Mouse (Mus musculus) hindbrain, embryonic 11.5 days (tissue): ENCODE data around the gene Pptc7. TPM values are rescaled to one million over a fixed set of nuclear protein-coding genes. Genes with fewer than 3 reads are reported as not detected.
A peak's percentile ranks its signal among the peaks of the same experiment; 100 is the strongest.

Experiments used
- ATAC-seq: fragments of 200-750 bp; cut with Nextera tagmentation; 2 replicates; pipeline ENCODE4 v1.8.0; 2017; ENCODE audit warnings: mild to moderate bottlenecking, moderate TSS enrichment, moderate library complexity; ENCODE audit not compliant: low FRiP score
- DNase-seq: peaks from one replicate; pipeline ENCODE4 v3.0.0-alpha.2; 2015; ENCODE audit warnings: low spot score
- H3K27ac ChIP-seq: fragments of 300-500 bp; sonication (generic); 2 replicates; pipeline ENCODE4 v1.5.1; 2014; ENCODE audit warnings: mild to moderate bottlenecking, low read depth, low read length
- H3K27me3 ChIP-seq: fragments of 300-500 bp; sonication (generic); 2 replicates; pipeline ENCODE4 v1.6.1; 2014; ENCODE audit warnings: mild to moderate bottlenecking, low read length, moderate library complexity, mixed read lengths; ENCODE audit not compliant: control insufficient read depth, insufficient read depth
- H3K36me3 ChIP-seq: fragments of 300-500 bp; sonication (generic); 2 replicates; pipeline ENCODE4 v1.6.1; 2014; ENCODE audit warnings: mild to moderate bottlenecking, low read length, moderate library complexity, mixed read lengths; ENCODE audit not compliant: control insufficient read depth, insufficient read depth
- H3K4me1 ChIP-seq: fragments of 300-500 bp; sonication (generic); replicated peaks from 2 replicates; pipeline ENCODE4 v1.6.1; 2014; ENCODE audit warnings: low read length, mixed read lengths; ENCODE audit not compliant: control insufficient read depth, insufficient read depth
- H3K4me2 ChIP-seq: fragments of 300-500 bp; sonication (generic); replicated peaks from 2 replicates; pipeline ENCODE4 v1.6.1; 2014; ENCODE audit warnings: mild to moderate bottlenecking, low read depth, low read length
- H3K4me3 ChIP-seq: fragments of 300-500 bp; sonication (generic); 2 replicates; pipeline ENCODE4 v1.5.1; 2014; ENCODE audit warnings: low read depth, low read length
- H3K9ac ChIP-seq: fragments of 300-500 bp; sonication (generic); 2 replicates; pipeline ENCODE4 v1.6.1; 2014; ENCODE audit warnings: low read depth, low read length
- H3K9me3 ChIP-seq: fragments of 300-500 bp; sonication (generic); 2 replicates; pipeline ENCODE4 v1.6.1; 2016; ENCODE audit warnings: low read length; ENCODE audit not compliant: control insufficient read depth
- WGBS: fragments of 180-500 bp; shearing (Covaris S2); extraction: QIAGEN DNeasy Blood & Tissue Kit; methylation state at CpG from one replicate; pipeline ENCODE4 v1.1.7; 2014; 5-methylcytosine and 5-hydroxymethylcytosine counted together
- polyA plus RNA-seq: library from polyadenylated mRNA; unstranded; fragments of >200 nt; fragmentation: Nextera tagmentation; extraction: Ambion mirVana; gene quantifications from 2 replicates; pipeline ENCODE4 v1.2.1, GENCODE M21; 2014

Pptc7 gene
- polyA plus RNA-seq, 1 experiment from 2014 or later: 8.4 TPM

DNA sequence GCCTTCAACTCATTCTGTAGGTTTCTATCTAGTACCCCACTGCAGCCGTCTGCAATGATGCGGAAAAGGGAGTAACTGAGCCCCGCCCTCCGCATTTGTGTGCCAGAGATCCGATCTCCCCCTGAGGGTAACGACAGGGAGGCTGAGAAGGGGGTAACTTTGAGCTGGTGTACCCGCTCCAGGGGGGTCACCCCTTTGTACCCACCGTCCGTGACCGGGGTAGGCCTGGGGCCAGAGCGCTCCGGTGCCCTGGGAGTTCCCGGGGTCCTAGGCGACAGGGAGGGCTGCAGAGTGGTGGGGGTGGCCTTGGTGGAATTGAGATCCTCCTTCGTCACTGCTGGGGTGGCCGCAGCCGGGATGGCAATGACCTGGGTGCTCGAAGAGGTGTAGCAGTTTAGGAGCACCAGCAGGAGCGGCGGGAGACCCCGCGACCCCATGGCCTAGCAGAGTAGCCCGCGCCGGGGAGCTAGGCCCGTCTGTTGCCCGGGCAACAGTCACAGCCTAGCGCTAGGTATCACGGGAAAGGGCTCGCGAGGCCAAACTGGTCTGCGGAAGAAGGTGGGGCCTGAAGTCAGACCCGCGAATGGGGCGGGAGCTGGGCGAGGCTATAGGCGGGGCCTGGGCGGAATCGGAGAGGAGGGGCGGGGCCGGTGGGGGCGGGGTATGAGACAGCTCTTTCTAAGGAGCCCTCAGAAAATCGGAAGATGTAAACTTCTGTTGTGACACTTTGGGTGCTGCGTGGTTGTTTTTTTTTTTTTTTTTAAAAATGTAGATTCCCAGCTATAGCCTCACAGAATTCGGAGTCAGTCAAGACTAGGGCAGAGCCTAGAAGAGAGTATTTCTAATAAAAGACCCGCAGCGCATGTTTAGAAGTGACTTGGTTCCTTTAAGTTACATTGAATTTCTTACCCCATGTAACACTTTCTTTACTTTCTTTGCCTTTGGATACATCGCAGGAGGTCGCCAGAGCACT, 19.9 kb upstream of the Pptc7 start, which contains the start of gene Tctn1:
Gene Tctn1, minus strand, starts transcription at position 528 of the 973 bp plus-strand sequence.
- H3K4me2 ChIP-seq: peak within 1 kb of the TSS; percentile 43
- ATAC-seq (peak; percentile 97), DNase-seq (peak; percentile 94)
- H3K9ac ChIP-seq: peak within 1 kb of the TSS; percentile 73
- no peaks in the 10 kb centered on the region for H3K27me3 ChIP-seq
- H3K4me1 ChIP-seq: no peaks in the 10 kb centered on the region; the same call in 1 of the 2 replicates
- H3K4me3 ChIP-seq: peak within 1 kb of the TSS; percentile 66
- H3K27ac ChIP-seq: no peak within 1 kb of the TSS
- H3K9me3 ChIP-seq: no peaks in the 10 kb centered on the region
- H3K36me3 ChIP-seq: no peaks in the 10 kb centered on the region
- WGBS: 2% methylated on average over 48 of the region's 49 CpGs

DNA sequence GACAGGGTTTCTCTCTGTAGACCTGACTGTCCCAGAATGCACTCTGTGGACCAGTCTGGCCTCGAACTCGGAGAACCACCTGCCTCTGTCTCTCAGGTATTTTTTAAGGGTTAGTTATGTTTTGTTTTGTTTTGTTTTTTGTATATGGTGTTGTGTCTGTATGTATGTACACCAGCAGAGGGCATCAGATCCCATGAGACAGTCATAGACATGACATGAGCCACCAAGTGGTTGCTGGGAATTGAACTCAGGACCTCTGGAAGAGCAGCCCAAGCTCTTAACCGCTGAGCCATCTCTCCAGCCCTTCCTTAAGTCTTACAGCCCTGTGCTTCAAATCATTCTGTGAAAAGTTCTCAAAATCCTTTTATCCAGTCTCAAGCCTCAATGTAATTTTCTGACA, 19.0 kb upstream of the Pptc7 start:
- Histone ChIP-seq H3K4me2 (no peak overlapping the region), H3K36me3 (no peaks in the 10 kb centered on the region), H3K27ac (no peak overlapping the region), H3K4me3 (no peak overlapping the region), H3K4me1 (no peaks in the 10 kb centered on the region; the same call in 1 of the 2 replicates), H3K27me3 (no peaks in the 10 kb centered on the region), H3K9ac (no peak overlapping the region), H3K9me3 (no peaks in the 10 kb centered on the region)
- DNase-seq (no peak), ATAC-seq (no peak)
- 60% methylated on average over 3 of the region's 3 CpGs for WGBS

DNA sequence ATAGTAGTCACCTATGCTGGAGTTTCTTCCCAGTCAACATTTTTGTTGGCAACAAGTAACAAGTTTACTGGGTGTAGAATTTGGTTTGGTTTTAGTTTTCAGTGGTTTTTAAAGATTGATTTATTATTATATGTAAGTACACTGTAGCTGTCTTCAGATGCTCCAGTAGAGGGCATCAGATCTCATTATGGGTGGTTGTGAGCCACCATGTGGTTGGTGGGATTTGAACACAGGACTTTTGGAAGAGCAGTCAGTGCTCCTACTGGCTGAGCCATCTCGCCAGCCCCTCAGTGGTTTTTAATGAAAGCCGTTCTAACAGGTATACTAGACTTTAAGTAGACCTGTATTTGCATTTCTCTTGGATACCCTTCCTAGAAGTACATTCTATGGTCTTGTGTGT, 18.2 kb upstream of the Pptc7 start:
- Histone ChIP-seq H3K27me3 (no peaks in the 10 kb centered on the region), H3K36me3 (no peaks in the 10 kb centered on the region), H3K9ac (no peak overlapping the region), H3K27ac (no peak overlapping the region), H3K9me3 (no peaks in the 10 kb centered on the region), H3K4me2 (no peak overlapping the region), H3K4me1 (no peaks in the 10 kb centered on the region; the same call in 1 of the 2 replicates), H3K4me3 (no peak overlapping the region)
- DNase-seq (no peak), ATAC-seq (no peak)
- 93% methylated on average over 2 of the region's 2 CpGs for WGBS

DNA sequence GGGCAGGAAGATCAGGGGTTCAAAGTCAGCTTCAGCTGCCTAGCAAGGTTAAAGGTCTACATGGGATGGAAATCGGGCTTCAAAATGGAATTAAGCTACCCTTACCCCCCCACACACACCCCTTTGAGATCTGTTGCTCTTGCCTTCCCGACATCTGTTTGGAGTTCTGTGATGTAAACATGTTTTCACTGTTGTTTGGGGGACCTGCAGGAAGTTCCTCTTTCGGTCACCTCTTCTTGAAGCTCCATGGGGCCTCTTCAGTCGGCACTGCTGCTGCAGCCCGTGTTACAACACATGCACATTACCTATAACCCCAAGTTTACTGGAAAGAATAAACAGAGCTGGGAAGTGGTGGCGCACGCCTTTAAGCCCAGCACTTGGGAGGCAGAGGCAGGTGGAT, 17.0 kb upstream of the Pptc7 start:
- WGBS: 83% methylated on average over 7 of the region's 7 CpGs
- H3K27ac ChIP-seq: no peak overlapping the region
- no peaks in the 10 kb centered on the region for H3K27me3 ChIP-seq
- no peak overlapping the region for H3K9ac ChIP-seq
- H3K4me1 ChIP-seq: no peaks in the 10 kb centered on the region; the same call in 1 of the 2 replicates
- H3K36me3 ChIP-seq: no peaks in the 10 kb centered on the region
- ATAC-seq (no peak), DNase-seq (no peak)
- H3K4me2 ChIP-seq: no peak overlapping the region
- H3K9me3 ChIP-seq: no peaks in the 10 kb centered on the region
- no peak overlapping the region for H3K4me3 ChIP-seq

DNA sequence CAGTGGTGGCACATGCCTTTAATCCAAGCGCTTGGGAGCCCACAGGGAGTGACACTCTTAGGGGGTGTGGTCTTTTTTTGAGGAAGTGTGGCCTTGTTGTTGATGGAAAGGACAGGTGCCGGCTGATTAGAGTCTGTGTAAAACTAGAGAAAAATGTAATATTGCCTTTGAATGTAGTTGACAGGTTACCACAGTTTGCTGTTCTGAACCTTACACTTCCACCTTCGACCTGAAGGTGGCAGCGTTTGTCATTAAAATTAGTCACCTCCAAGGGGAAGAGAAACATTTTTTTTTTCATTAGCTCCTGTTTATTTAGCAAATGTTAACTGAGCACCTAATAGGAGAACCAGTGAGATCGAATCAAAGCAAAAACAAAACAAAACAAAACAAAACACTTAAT, 16.3 kb upstream of the Pptc7 start:
- no peaks in the 10 kb centered on the region; the same call in 1 of the 2 replicates for H3K4me1 ChIP-seq
- DNase-seq (peak; percentile 76), ATAC-seq (no peak)
- no peaks in the 10 kb centered on the region for H3K9me3 ChIP-seq
- H3K9ac ChIP-seq: no peak overlapping the region
- no peak overlapping the region for H3K4me2 ChIP-seq
- no peak overlapping the region for H3K27ac ChIP-seq
- H3K4me3 ChIP-seq: no peak overlapping the region
- WGBS: 28% methylated on average over 5 of the region's 5 CpGs
- no peaks in the 10 kb centered on the region for H3K27me3 ChIP-seq
- no peaks in the 10 kb centered on the region for H3K36me3 ChIP-seq

DNA sequence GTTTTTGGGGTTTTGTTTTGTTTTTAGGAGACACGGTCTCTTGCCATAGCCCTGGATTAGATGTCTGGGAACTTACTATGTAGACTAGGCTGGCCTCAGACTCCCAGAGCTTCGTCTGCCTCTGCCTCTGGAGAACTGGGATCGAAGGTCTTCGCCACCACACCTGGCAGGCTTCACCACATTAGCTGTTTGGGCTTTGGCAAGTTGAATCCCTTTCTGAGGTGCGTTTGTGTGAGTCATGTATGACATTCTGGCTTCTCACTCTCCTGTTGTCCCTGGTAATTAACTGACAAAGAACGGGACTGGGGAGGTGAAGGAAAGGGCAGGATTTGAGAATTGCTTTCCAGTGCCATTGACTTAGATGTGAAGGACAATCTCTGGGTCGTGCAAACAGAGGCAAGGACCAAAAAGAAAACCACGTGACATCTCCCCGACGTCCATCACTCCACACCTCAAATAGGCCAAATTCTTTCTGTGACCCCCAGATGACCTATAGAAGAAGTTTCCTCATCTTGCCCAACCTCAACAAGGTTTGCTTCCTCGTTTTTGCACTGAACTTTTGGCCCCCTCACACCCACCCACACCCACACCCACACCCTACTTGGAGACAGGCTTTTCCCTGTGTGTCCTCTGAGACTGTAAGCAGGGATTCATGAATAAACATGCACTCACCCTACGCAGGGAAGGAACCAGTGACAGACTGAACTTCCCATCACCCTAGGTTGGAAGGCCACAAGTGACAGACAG, 15.1 kb upstream of the Pptc7 start:
- H3K4me1 ChIP-seq: no peaks in the 10 kb centered on the region
- no peak overlapping the region for H3K4me2 ChIP-seq
- no peak overlapping the region for H3K9ac ChIP-seq
- DNase-seq (no peak), ATAC-seq (no peak)
- H3K27me3 ChIP-seq: no peaks in the 10 kb centered on the region
- no peak overlapping the region for H3K27ac ChIP-seq
- H3K36me3 ChIP-seq: no peaks in the 10 kb centered on the region
- H3K4me3 ChIP-seq: no peak overlapping the region
- WGBS: 70% methylated on average over 12 of the region's 12 CpGs
- H3K9me3 ChIP-seq: no peaks in the 10 kb centered on the region

DNA sequence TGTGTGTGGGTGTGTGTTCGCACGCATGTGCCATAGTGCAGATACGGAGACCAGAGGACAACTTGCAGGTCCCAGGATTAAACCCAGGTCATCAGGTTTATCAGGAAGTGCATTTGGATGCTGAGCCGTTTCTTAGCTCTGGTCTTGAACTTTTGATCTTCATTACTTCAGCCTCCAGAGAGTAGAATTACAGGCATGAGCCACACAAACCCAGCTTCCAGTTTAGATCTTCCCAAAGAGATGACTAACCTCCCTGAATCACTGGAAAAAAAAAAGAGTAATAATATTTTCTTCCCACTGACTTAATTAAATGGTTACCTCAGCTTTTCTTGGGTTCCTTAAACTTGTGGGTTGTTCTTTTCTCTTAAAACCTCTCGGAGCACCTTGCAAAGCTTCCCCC, 11.3 kb upstream of the Pptc7 start:
- 88% methylated on average over 5 of the region's 5 CpGs for WGBS
- Histone ChIP-seq H3K27ac (no peak overlapping the region), H3K9ac (no peak overlapping the region), H3K27me3 (no peaks in the 10 kb centered on the region), H3K4me2 (no peak overlapping the region), H3K9me3 (no peaks in the 10 kb centered on the region), H3K4me3 (no peak overlapping the region), H3K4me1 (no peaks in the 10 kb centered on the region), H3K36me3 (no peaks in the 10 kb centered on the region)
- DNase-seq (no peak), ATAC-seq (no peak)

DNA sequence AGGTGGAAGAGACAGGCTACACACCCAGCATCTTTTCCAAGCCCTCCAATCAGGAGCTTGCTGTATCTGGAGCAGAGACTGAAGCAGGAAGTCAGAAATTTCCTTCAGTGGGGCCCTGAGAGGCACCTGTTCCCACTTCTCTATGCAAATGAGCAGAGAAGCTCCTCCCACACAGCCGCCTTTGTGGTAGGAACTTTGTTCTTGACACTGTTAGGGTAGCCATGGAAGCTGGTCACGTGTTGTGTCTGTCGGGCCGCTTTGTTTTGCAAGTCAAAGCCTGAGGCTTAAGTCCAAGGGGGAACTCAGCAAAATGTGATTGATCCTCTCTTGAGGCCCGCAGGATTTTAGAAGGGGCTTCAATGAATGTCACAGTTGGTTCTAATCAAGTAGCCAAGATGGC, 9.4 kb upstream of the Pptc7 start:
- no peaks in the 10 kb centered on the region for H3K36me3 ChIP-seq

More for the DNA sequence above, 9.4 kb upstream of the Pptc7 start:
- no peak overlapping the region for H3K4me3 ChIP-seq
- DNase-seq: peak; percentile 40
- ATAC-seq: no peak
- H3K27ac ChIP-seq: no peak overlapping the region
- H3K4me1 ChIP-seq: no peaks in the 10 kb centered on the region
- no peaks in the 10 kb centered on the region for H3K27me3 ChIP-seq
- no peaks in the 10 kb centered on the region for H3K9me3 ChIP-seq
- H3K9ac ChIP-seq: no peak overlapping the region
- 27% methylated on average over 5 of the region's 5 CpGs for WGBS
- no peak overlapping the region for H3K4me2 ChIP-seq
